Mouse (Mus musculus): ENCODE data around the gene Ccser1.

DNA sequence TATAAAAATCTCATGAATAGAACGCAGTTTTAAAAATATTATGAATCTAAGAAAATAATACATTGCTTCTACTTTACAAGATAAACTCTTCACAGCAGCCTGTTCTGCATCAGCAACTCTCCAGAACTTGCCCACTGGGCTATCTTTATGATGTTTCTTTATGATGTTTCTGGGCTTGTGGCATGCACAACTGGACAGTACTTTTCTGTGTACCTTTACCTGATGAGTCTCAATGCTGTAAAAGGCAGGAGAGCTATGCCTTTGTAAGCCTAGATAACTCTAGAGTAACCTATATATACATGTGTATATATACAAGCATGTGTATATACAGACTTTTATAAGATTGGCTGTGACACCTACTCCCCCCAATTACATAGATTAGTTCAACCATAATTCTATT, 1084.4 kb downstream of the Ccser1 start:
- TF ChIP-seq POLR2A (IDR thresholded peaks at IDR 0.05; ENCODE audit: borderline replicate concordance, extremely low read depth, insufficient read depth, insufficient read length, poor library complexity, severe bottlenecking) (no peak), CTCF (IDR thresholded peaks at IDR 0.05; ENCODE audit: borderline replicate concordance, extremely low read depth, insufficient read depth, insufficient read length) (no peak)

Measured in brain, embryonic 14.5 days (tissue).